Mouse (Mus musculus): Measurements from ENCODE around the gene Tdpoz3. TPM values are rescaled to one million over a fixed set of nuclear protein-coding genes. Genes with fewer than 3 reads are reported as not detected.
"Not testable (repeated sequence)": the region's sequence is repeated elsewhere in the genome, so short reads cannot be mapped to it uniquely, and the experiment has no call there.

The Tdpoz3 gene
- polyA plus RNA-seq (2017; shearing (Covaris generic)): not detected

- ATAC-seq: not testable (repeated sequence)
Measured at GRCm38 (mm10) chr3:93825720-93826119, at the start of gene Tdpoz3. TSS of gene Tdpoz3 (plus strand) at chr3:93826020.

- ATAC-seq: not testable (repeated sequence)
Measured at GRCm38 (mm10) chr3:93796098-93796497, 29.7 kb upstream of the Tdpoz3 start, which contains the start of gene Tdpoz4. TSS of gene Tdpoz4 (plus strand) at chr3:93796398.

GRCm38 (mm10) chr3:93813341-93813740 lies 12.5 kb upstream of the Tdpoz3 start:
- not testable (repeated sequence) for ATAC-seq

- not testable (repeated sequence) for ATAC-seq
Measured at GRCm38 (mm10) chr3:93858957-93859356, 33.1 kb downstream of the Tdpoz3 start.

GRCm38 (mm10) chr3:93870635-93871034 lies 44.8 kb downstream of the Tdpoz3 start:
- not testable (repeated sequence) for ATAC-seq

Other genes starting within 250 kb of the Tdpoz3 start
- gene Tdpoz2, start 173.3 kb upstream of the Tdpoz3 start, polyA plus RNA-seq (2017; shearing (Covaris generic)): not detected
- not detected for gene Tdpoz1, start 149.7 kb upstream of the Tdpoz3 start, polyA plus RNA-seq (2017; shearing (Covaris generic))
- gene Gm37596, start 132.9 kb upstream of the Tdpoz3 start, polyA plus RNA-seq (2017; shearing (Covaris generic)): under 1 TPM in 1 of 3 experiments, not detected in 2; 0.34 TPM
- not detected for gene Gm5773, start 53.0 kb upstream of the Tdpoz3 start, polyA plus RNA-seq (2017; shearing (Covaris generic))
- not detected for gene Tdpoz4, start 29.6 kb upstream of the Tdpoz3 start, polyA plus RNA-seq (2017; shearing (Covaris generic))
- not detected for gene Gm9117, start 117.5 kb downstream of the Tdpoz3 start, polyA plus RNA-seq (2017; shearing (Covaris generic))
- not detected for gene Tdpoz5, start 135.3 kb downstream of the Tdpoz3 start, polyA plus RNA-seq (2017; shearing (Covaris generic))
- gene Gm9125, start 228.9 kb downstream of the Tdpoz3 start, polyA plus RNA-seq (2017; shearing (Covaris generic)): not detected
- not detected for gene Gm10697, start 246.6 kb downstream of the Tdpoz3 start, polyA plus RNA-seq (2017; shearing (Covaris generic))